Comparison of ENCODE assay signal across 17 mouse cellular contexts in the genomic region with DNA sequence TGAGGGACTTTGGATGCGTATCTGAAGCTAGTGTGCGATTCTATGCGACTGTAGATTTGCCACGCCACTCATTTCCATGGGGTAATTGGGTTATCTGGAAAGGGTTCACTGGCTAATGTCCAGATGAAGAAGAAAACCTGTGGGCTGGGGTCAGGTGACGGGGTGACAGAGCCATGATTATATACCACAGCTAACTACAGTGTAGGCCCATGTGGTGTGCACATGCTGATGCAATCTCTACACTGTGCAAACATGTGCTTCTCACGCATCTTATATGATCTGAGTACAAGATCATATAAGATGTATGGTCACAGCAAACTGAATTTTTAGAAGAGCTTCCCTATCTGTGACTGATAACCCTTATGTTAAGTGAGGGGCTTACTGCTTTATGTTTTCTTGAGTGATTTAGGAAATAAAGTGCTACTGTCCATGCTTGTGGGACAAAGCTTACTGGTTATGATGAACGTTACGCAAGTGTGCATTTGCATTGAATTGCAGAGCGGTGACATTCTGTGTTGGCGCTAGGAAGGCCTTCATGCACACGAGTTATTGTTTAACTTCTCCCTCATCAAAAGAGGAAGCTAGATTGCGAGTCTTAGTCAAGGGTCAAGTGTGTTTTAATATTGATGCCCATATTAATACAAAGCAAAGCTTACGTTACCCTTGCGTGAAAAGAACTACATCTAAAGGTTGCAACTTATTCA. TPM values are rescaled to one million over a fixed set of nuclear protein-coding genes. Genes with fewer than 3 reads are reported as not detected.
DNase-seq lines count a peak whose midpoint lies in the region; ATAC-seq and TF ChIP-seq lines count a peak whose summit lies in the region.
"Had no signal": no experiment of that assay in that cellular context is flagged by ENCODE, and none has a peak within 500 bp of the region (broad histone marks: within the 10 kb centered on the region; RNA-seq: fewer than 3 reads in every experiment).

No protein-coding gene starts in this region.

- H3K79me2 ChIP-seq in MEL (ENCODE audit: control insufficient read depth, insufficient read depth, low read length, poor library complexity) = peaks cover 54% of the 10 kb centered on the region

- DNase-seq in liver, embryonic 11.5 days (ENCODE audit: low spot score) = no peak
- peak; percentile 73 for DNase-seq in MEL (ENCODE audit: low read depth, low spot score)
- no peak for DNase-seq in layer of hippocampus, postnatal 25 days (ENCODE audit: extremely low spot score in 1 of 2, low spot score in 1 of 2)
- no peak for DNase-seq in cerebellum, adult 18-20 months
- DNase-seq: adrenal gland, postnatal 14 days; cerebellum, adult 9-10 months; gastrocnemius, postnatal 10 days; heart, postnatal 14 days; thymus, adult 18-20 months had no signal

- TF ChIP-seq CTCF in MEL (IDR thresholded peaks at IDR 0.05 in 2 of 3, conservative IDR thresholded peaks at IDR 0.05 in 1 of 3; ENCODE audit: control insufficient read depth in 1 of 3, insufficient read depth in 1 of 3, low read depth in 2 of 3, low read length in 3 of 3, poor library complexity in 1 of 3, severe bottlenecking in 1 of 3) = no peak
- no peak for TF ChIP-seq CTCF in small intestine, adult 2 months (IDR thresholded peaks at IDR 0.05; ENCODE audit: extremely low read depth, insufficient read length, insufficient replicate concordance, low read depth, low read length)

- H3K4me2 ChIP-seq in liver, embryonic 15.5 days = no peak overlapping the region
- no peak overlapping the region for H3K4me2 ChIP-seq in liver, embryonic 11.5 days
- peak overlapping the region; percentile 19; the same call in 1 of the 2 replicates for H3K4me2 ChIP-seq in intestine, embryonic 15.5 days (replicated peaks)
- H3K4me2 ChIP-seq: forebrain, embryonic 15.5 days; limb, embryonic 15.5 days had no signal

- peak in 1 of 2 experiments; percentile 39; a peak in 2 of 4 replicates for TF ChIP-seq EP300 in MEL (IDR thresholded peaks at IDR 0.05; ENCODE audit: low read depth in 1 of 2, low read length in 2 of 2)

- WGBS in liver, embryonic 15.5 days (ENCODE audit: insufficient replicate concordance) = 63% methylated on average over 14 of the region's 14 CpGs
- WGBS in liver, embryonic 11.5 days = 75% methylated on average over 14 of the region's 14 CpGs
- 60% methylated on average over 14 of the region's 14 CpGs for WGBS in intestine, embryonic 15.5 days
- 28% methylated on average over 14 of the region's 14 CpGs for WGBS in small intestine, adult 2 months

- no peak for TF ChIP-seq POLR2A in MEL (IDR thresholded peaks at IDR 0.05; ENCODE audit: control insufficient read depth in 1 of 2, insufficient read depth in 1 of 2, low read depth in 1 of 2, low read length in 2 of 2, poor library complexity in 1 of 2)
- no peak for TF ChIP-seq POLR2A in small intestine, adult 2 months (IDR thresholded peaks at IDR 0.05; ENCODE audit: low read depth, low read length)

- H3K27ac ChIP-seq in liver, embryonic 15.5 days (replicated peaks) = peak overlapping the region; percentile 55
- H3K27ac ChIP-seq in liver, embryonic 11.5 days (ENCODE audit: low read depth, low read length) = no peak overlapping the region
- peak overlapping the region; percentile 84 for H3K27ac ChIP-seq in MEL (ENCODE audit: control insufficient read depth, low read depth, low read length)
- H3K27ac ChIP-seq in intestine, embryonic 15.5 days = peak overlapping the region; percentile 70
- H3K27ac ChIP-seq in small intestine, adult 2 months (ENCODE audit: insufficient read depth, low read depth, low read length) = peak overlapping the region; percentile 14; the same call in 1 of the 2 replicates
- H3K27ac ChIP-seq: forebrain, embryonic 15.5 days; limb, embryonic 15.5 days had no signal

- ATAC-seq in liver, embryonic 15.5 days (ENCODE audit: insufficient read depth) = no peak
- ATAC-seq in liver, embryonic 11.5 days (replicated peaks; ENCODE audit: low FRiP score) = no peak
- peak; percentile 82 for ATAC-seq in intestine, embryonic 15.5 days
- ATAC-seq in erythroid progenitor cell, adult 5-6 weeks (replicated peaks; ENCODE audit: low FRiP score, poor library complexity, severe bottlenecking) = no peak
- ATAC-seq: forebrain, embryonic 15.5 days; hindbrain, embryonic 16.5 days had no signal

- H3K27me3 ChIP-seq in liver, embryonic 15.5 days = no peaks in the 10 kb centered on the region
- H3K27me3 ChIP-seq in liver, embryonic 11.5 days (replicated peaks; ENCODE audit: control insufficient read depth, insufficient read depth, low read length) = no peaks in the 10 kb centered on the region
- no peaks in the 10 kb centered on the region for H3K27me3 ChIP-seq in MEL (ENCODE audit: control insufficient read depth in 1 of 2, insufficient read depth in 2 of 2, low read length in 2 of 2)
- H3K27me3 ChIP-seq in intestine, embryonic 15.5 days (replicated peaks) = no peaks in the 10 kb centered on the region
- no peaks in the 10 kb centered on the region for H3K27me3 ChIP-seq in small intestine, adult 2 months (ENCODE audit: control insufficient read depth, insufficient read depth, low read length)
- H3K27me3 ChIP-seq: forebrain, embryonic 15.5 days; limb, embryonic 15.5 days had no signal

- peaks cover 72% of the 10 kb centered on the region for H3K4me1 ChIP-seq in liver, embryonic 15.5 days (replicated peaks)
- H3K4me1 ChIP-seq in liver, embryonic 11.5 days (replicated peaks; ENCODE audit: control insufficient read depth, insufficient read depth, low read length) = peaks cover 46% of the 10 kb centered on the region
- peaks cover 51 to 70% of the 10 kb centered on the region in 2 experiments for H3K4me1 ChIP-seq in MEL (ENCODE audit: control insufficient read depth in 1 of 2, insufficient read depth in 2 of 2, low read length in 2 of 2)
- H3K4me1 ChIP-seq in intestine, embryonic 15.5 days (replicated peaks) = peaks cover 29% of the 10 kb centered on the region
- H3K4me1 ChIP-seq in small intestine, adult 2 months (ENCODE audit: control insufficient read depth, insufficient read depth, insufficient read length, low read length) = peaks cover 22% of the 10 kb centered on the region; the same call in 1 of the 2 replicates
- H3K4me1 ChIP-seq: forebrain, embryonic 15.5 days had no signal

- H3K36me3 ChIP-seq in liver, embryonic 15.5 days (replicated peaks) = no peaks in the 10 kb centered on the region
- no peaks in the 10 kb centered on the region for H3K36me3 ChIP-seq in liver, embryonic 11.5 days (ENCODE audit: control insufficient read depth, insufficient read depth, low read length)
- peaks cover 11 to 75% of the 10 kb centered on the region in 2 experiments for H3K36me3 ChIP-seq in MEL (ENCODE audit: control insufficient read depth in 1 of 2, insufficient read depth in 2 of 2, low read length in 2 of 2)
- H3K36me3 ChIP-seq in intestine, embryonic 15.5 days = no peaks in the 10 kb centered on the region
- 0 out of 2 replicates have a peak, but pooled peaks cover 2% of the 10 kb centered on the region for H3K36me3 ChIP-seq in small intestine, adult 2 months (ENCODE audit: control insufficient read depth, insufficient read depth, low read length)
- H3K36me3 ChIP-seq: forebrain, embryonic 15.5 days; limb, embryonic 15.5 days had no signal

- no peak for TF ChIP-seq RAD21 in MEL (IDR thresholded peaks at IDR 0.05; ENCODE audit: low read depth, low read length)

- H3K4me3 ChIP-seq in liver, embryonic 15.5 days (replicated peaks) = no peak overlapping the region
- no peak overlapping the region for H3K4me3 ChIP-seq in liver, embryonic 11.5 days (ENCODE audit: low read depth, low read length)
- peak overlapping the region in 1 of 2 experiments; percentile 15; a peak in 1 of 4 replicates for H3K4me3 ChIP-seq in MEL (ENCODE audit: control insufficient read depth in 1 of 2, insufficient read depth in 1 of 2, low read depth in 2 of 2, low read length in 2 of 2)
- no peak overlapping the region for H3K4me3 ChIP-seq in intestine, embryonic 15.5 days (replicated peaks)
- no peak overlapping the region for H3K4me3 ChIP-seq in small intestine, adult 2 months (ENCODE audit: low read depth, low read length)
- H3K4me3 ChIP-seq: forebrain, embryonic 15.5 days; limb, embryonic 15.5 days; myocyte had no signal

- H3K9me3 ChIP-seq in liver, embryonic 15.5 days (replicated peaks) = no peaks in the 10 kb centered on the region
- no peaks in the 10 kb centered on the region for H3K9me3 ChIP-seq in liver, embryonic 11.5 days (ENCODE audit: control insufficient read depth, low read length)
- H3K9me3 ChIP-seq in MEL (replicated peaks; ENCODE audit: insufficient read depth, low read length) = no peaks in the 10 kb centered on the region
- H3K9me3 ChIP-seq in intestine, embryonic 15.5 days = no peaks in the 10 kb centered on the region
- H3K9me3 ChIP-seq: forebrain, embryonic 15.5 days; limb, embryonic 15.5 days had no signal

- H3K9ac ChIP-seq in liver, embryonic 15.5 days = no peak overlapping the region
- no peak overlapping the region for H3K9ac ChIP-seq in liver, embryonic 11.5 days (ENCODE audit: low read depth, low read length)
- peak overlapping the region; percentile 45 for H3K9ac ChIP-seq in MEL (ENCODE audit: control insufficient read depth, low read depth, low read length, poor library complexity, severe bottlenecking)
- H3K9ac ChIP-seq in intestine, embryonic 15.5 days = no peak overlapping the region
- H3K9ac ChIP-seq: forebrain, embryonic 15.5 days; limb, embryonic 15.5 days had no signal

TF ChIP-seq in MEL, 35 proteins besides CTCF, POLR2A, EP300 and RAD21 (continues in another document):
- TF ChIP-seq ZC3H11A (IDR thresholded peaks at IDR 0.05; ENCODE audit: low read depth, low read length) (no peak), JUND (IDR thresholded peaks at IDR 0.05; ENCODE audit: low read depth, low read length) (no peak), HCFC1 (IDR thresholded peaks at IDR 0.05; ENCODE audit: low read depth, low read length) (peak; percentile 8; the same call in 1 of the 2 replicates), USF1 (IDR thresholded peaks at IDR 0.05; ENCODE audit: low read depth, low read length) (peak; percentile 69), ETS1 (IDR thresholded peaks at IDR 0.05; ENCODE audit: low read depth, low read length) (peak; percentile 27; the same call in 1 of the 2 replicates), MYC (IDR thresholded peaks at IDR 0.05; ENCODE audit: low read depth, low read length) (peak; percentile 93)

RNA-seq across cellular contexts. Expression of a gene that starts 12.7 kb away (rescaled TPM):
- polyA plus RNA-seq in liver, embryonic 15.5 days (2015; fragmentation: Nextera tagmentation; extraction: Ambion mirVana) = 2.5 and 3.1 TPM in 2 replicates
- polyA plus RNA-seq in liver, embryonic 11.5 days (2014; fragmentation: Nextera tagmentation; extraction: Ambion mirVana) = 8.5 and 10.6 TPM in 2 replicates
- total RNA-seq in MEL (2012; rRNA removed) = 8.9 and 11.2 TPM in 2 replicates
- 10 to 100 TPM; 24.8 to 67.1 TPM for polyA plus RNA-seq in MEL (2012; ENCODE audit: insufficient read depth in 1 of 2, insufficient read length in 2 of 2, low read depth in 1 of 2, low replicate concordance in 2 of 2, missing spikeins in 1 of 2)
- 9.4 and 11.8 TPM in 2 replicates for polyA plus RNA-seq in intestine, embryonic 15.5 days (2015; fragmentation: Nextera tagmentation; extraction: Ambion mirVana)
- 3.1 and 6.3 TPM in 2 replicates for polyA plus RNA-seq in small intestine, adult 2 months (2012; rRNA removed)
- 10 to 100 TPM; 16.7 to 17.2 TPM for total RNA-seq in layer of hippocampus, postnatal 25 days (2021)
- 18.0 and 30.3 TPM in 2 replicates for total RNA-seq in erythroid progenitor cell, adult 5-6 weeks (2015; ENCODE audit: low replicate concordance)
- total RNA-seq in erythroid progenitor cell, adult 5-6 weeks (2017; ENCODE audit: low replicate concordance) = 26.6 and 47.0 TPM in 2 replicates
